Mouse (Mus musculus): ENCODE measurements around the gene Iqgap2. TPM values are rescaled to one million over a fixed set of nuclear protein-coding genes. Genes with fewer than 3 reads are reported as not detected.

Iqgap2 gene
- polyA plus RNA-seq, 1 experiment from 2014 or later, result 8.5 TPM

- 72% methylated on average over 3 of the region's 3 CpGs for WGBS (ENCODE audit: insufficient replicate concordance)
Observed at GRCm38 (mm10) chr13:95599833-95600359, 291.8 kb downstream of the Iqgap2 start.

GRCm38 (mm10) chr13:95598232-95598920, 293.3 kb downstream of the Iqgap2 start:
- ATAC-seq (replicated peaks; ENCODE audit: insufficient number of reproducible peaks, low FRiP score, low TSS enrichment), result no peak
- Histone ChIP-seq H3K36me3 (ENCODE audit: control insufficient read depth, insufficient read depth, low read length) (peaks cover 7% of the 10 kb centered on the region), H3K9ac (ENCODE audit: low read depth, low read length) (no peak overlapping the region), H3K27ac (ENCODE audit: low read depth, low read length) (no peak overlapping the region; the same call in 1 of the 2 replicates), H3K27me3 (ENCODE audit: control insufficient read depth, insufficient read depth, low read length) (no peaks in the 10 kb centered on the region), H3K4me3 (ENCODE audit: low read depth, low read length) (no peak overlapping the region), H3K9me3 (replicated peaks; ENCODE audit: control insufficient read depth, low read length) (no peaks in the 10 kb centered on the region), H3K4me2 (no peak overlapping the region), H3K4me1 (ENCODE audit: control insufficient read depth, insufficient read depth, low read length) (peaks cover 3% of the 10 kb centered on the region)
- 82% methylated on average over 18 of the region's 18 CpGs for WGBS (ENCODE audit: insufficient replicate concordance)

More at GRCm38 (mm10) chr13:95599833-95600359, 291.8 kb downstream of the Iqgap2 start:
- no peak for ATAC-seq (replicated peaks; ENCODE audit: insufficient number of reproducible peaks, low FRiP score, low TSS enrichment)
- Histone ChIP-seq H3K9ac (ENCODE audit: low read depth, low read length) (no peak overlapping the region), H3K36me3 (ENCODE audit: control insufficient read depth, insufficient read depth, low read length) (peaks cover 19% of the 10 kb centered on the region), H3K4me3 (ENCODE audit: low read depth, low read length) (no peak overlapping the region), H3K4me2 (no peak overlapping the region), H3K9me3 (replicated peaks; ENCODE audit: control insufficient read depth, low read length) (no peaks in the 10 kb centered on the region), H3K27ac (ENCODE audit: low read depth, low read length) (no peak overlapping the region), H3K27me3 (ENCODE audit: control insufficient read depth, insufficient read depth, low read length) (no peaks in the 10 kb centered on the region), H3K4me1 (ENCODE audit: control insufficient read depth, insufficient read depth, low read length) (peaks cover 3% of the 10 kb centered on the region)

DNA sequence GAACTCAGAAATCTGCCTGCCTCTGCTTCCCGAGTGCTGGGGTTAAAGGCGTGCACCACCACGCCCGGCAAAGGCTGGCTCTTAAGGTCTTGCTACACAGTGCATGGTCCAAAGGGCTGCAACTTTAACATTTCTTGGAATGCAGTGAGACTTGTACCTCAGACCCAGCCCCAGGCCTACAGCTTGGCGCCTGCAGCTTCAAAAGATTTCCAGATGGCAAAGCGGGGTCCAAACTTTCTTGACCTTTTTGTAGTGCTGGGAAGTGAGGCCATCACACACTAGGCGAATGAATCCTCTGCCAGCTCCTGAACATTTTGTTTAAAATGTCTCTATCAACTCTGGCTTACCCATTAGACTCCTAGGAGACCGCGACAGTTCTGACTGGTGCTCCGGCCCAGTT, 294.1 kb downstream of the Iqgap2 start:
- Histone ChIP-seq H3K4me2 (no peak overlapping the region), H3K9ac (ENCODE audit: low read depth, low read length) (no peak overlapping the region), H3K4me3 (ENCODE audit: low read depth, low read length) (no peak overlapping the region), H3K27ac (ENCODE audit: low read depth, low read length) (no peak overlapping the region), H3K36me3 (ENCODE audit: control insufficient read depth, insufficient read depth, low read length) (peaks cover 3% of the 10 kb centered on the region; the same call in 1 of the 2 replicates), H3K9me3 (replicated peaks; ENCODE audit: control insufficient read depth, low read length) (no peaks in the 10 kb centered on the region), H3K4me1 (ENCODE audit: control insufficient read depth, insufficient read depth, low read length) (peaks cover 3% of the 10 kb centered on the region), H3K27me3 (ENCODE audit: control insufficient read depth, insufficient read depth, low read length) (no peaks in the 10 kb centered on the region)
- WGBS (ENCODE audit: insufficient replicate concordance), result 88% methylated on average over 10 of the region's 10 CpGs
- no peak for ATAC-seq (replicated peaks; ENCODE audit: insufficient number of reproducible peaks, low FRiP score, low TSS enrichment)

- no peak overlapping the region for H3K27ac ChIP-seq (ENCODE audit: low read depth, low read length)
- ATAC-seq (replicated peaks; ENCODE audit: insufficient number of reproducible peaks, low FRiP score, low TSS enrichment), result no peak
- 85% methylated on average over 7 of the region's 7 CpGs for WGBS (ENCODE audit: insufficient replicate concordance)
Observed at GRCm38 (mm10) chr13:95596689-95597088, 295.0 kb downstream of the Iqgap2 start.

DNA sequence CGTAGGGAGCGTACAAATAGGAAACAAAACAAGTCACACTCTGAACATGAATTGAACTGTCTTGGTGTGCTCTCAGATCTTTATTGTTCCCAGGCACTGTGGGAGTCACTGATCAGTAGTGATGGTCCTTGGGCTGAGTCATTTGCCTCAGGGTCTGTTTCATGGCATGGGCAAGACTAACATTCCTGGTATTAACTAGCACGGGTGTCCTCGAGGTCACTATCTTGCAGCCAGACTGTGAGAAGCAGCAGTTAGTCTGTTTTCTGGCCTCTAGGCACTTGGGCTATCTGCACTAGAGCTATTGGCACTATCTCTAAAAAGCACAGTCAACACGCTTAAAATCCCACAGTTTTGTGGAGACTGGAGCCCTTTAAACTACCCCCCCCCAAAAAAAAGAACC, 295.8 kb downstream of the Iqgap2 start:
- Histone ChIP-seq H3K9me3 (replicated peaks; ENCODE audit: control insufficient read depth, low read length) (no peaks in the 10 kb centered on the region), H3K27ac (ENCODE audit: low read depth, low read length) (no peak overlapping the region), H3K27me3 (ENCODE audit: control insufficient read depth, insufficient read depth, low read length) (no peaks in the 10 kb centered on the region), H3K4me1 (ENCODE audit: control insufficient read depth, insufficient read depth, low read length) (peaks cover 3% of the 10 kb centered on the region), H3K9ac (ENCODE audit: low read depth, low read length) (no peak overlapping the region), H3K4me2 (no peak overlapping the region), H3K4me3 (ENCODE audit: low read depth, low read length) (no peak overlapping the region), H3K36me3 (ENCODE audit: control insufficient read depth, insufficient read depth, low read length) (no peaks in the 10 kb centered on the region)
- no peak for ATAC-seq (replicated peaks; ENCODE audit: insufficient number of reproducible peaks, low FRiP score, low TSS enrichment)
- 51% methylated on average over 5 of the region's 5 CpGs for WGBS (ENCODE audit: insufficient replicate concordance)

More at GRCm38 (mm10) chr13:95596689-95597088, 295.0 kb downstream of the Iqgap2 start:
- Histone ChIP-seq H3K9me3 (replicated peaks; ENCODE audit: control insufficient read depth, low read length) (no peaks in the 10 kb centered on the region), H3K9ac (ENCODE audit: low read depth, low read length) (no peak overlapping the region), H3K4me3 (ENCODE audit: low read depth, low read length) (no peak overlapping the region), H3K4me1 (ENCODE audit: control insufficient read depth, insufficient read depth, low read length) (peaks cover 3% of the 10 kb centered on the region), H3K4me2 (no peak overlapping the region), H3K36me3 (ENCODE audit: control insufficient read depth, insufficient read depth, low read length) (no peaks in the 10 kb centered on the region), H3K27me3 (ENCODE audit: control insufficient read depth, insufficient read depth, low read length) (no peaks in the 10 kb centered on the region)

DNA sequence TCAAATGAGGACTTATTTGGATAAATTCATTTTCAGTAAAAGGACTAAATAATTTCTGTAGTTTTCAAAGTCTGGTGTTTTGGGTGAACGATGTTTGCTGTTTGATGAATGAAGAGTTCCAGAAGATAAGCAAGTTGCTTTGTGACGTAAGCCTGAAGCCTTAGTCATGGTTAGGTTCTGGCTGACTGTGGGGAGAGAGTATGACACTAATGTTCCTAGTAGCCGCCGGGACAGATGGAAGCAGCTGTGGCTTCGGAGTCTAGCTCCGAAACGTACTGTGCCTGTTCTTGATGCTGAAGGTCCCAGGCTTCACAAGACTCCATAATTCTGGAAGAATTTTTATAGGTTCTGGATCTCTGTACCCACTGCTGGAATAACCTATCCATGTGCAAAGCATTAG, 296.3 kb downstream of the Iqgap2 start:
- ATAC-seq (replicated peaks; ENCODE audit: insufficient number of reproducible peaks, low FRiP score, low TSS enrichment), result no peak
- Histone ChIP-seq H3K4me1 (ENCODE audit: control insufficient read depth, insufficient read depth, low read length) (peaks cover 8% of the 10 kb centered on the region), H3K27ac (ENCODE audit: low read depth, low read length) (no peak overlapping the region), H3K36me3 (ENCODE audit: control insufficient read depth, insufficient read depth, low read length) (no peaks in the 10 kb centered on the region), H3K9ac (ENCODE audit: low read depth, low read length) (no peak overlapping the region), H3K27me3 (ENCODE audit: control insufficient read depth, insufficient read depth, low read length) (no peaks in the 10 kb centered on the region), H3K4me2 (no peak overlapping the region), H3K9me3 (replicated peaks; ENCODE audit: control insufficient read depth, low read length) (no peaks in the 10 kb centered on the region), H3K4me3 (ENCODE audit: low read depth, low read length) (no peak overlapping the region)
- 66% methylated on average over 7 of the region's 7 CpGs for WGBS (ENCODE audit: insufficient replicate concordance)

DNA sequence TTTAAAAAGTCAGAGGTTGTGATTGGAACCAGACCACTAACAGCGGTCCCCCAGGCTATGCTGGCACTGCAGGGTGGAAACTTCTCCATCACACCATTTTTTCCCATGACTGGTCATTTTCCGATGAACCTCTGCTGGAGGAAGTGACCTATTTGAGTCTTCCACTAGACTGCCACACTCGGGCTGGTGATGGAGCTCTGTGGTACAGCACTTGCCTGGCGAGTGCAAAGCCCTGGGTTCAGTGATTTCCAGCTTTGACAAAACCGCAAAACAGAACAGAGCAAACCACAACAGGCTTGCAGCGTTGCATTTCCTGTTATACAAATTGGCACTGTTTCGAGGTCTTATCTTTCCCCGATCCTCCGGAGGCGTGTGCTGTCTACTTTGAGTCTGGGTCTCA, 298.9 kb downstream of the Iqgap2 start:
- H3K4me3 ChIP-seq (ENCODE audit: low read depth, low read length), result no peak overlapping the region
- no peak for ATAC-seq (replicated peaks; ENCODE audit: insufficient number of reproducible peaks, low FRiP score, low TSS enrichment)
- WGBS (ENCODE audit: insufficient replicate concordance), result 61% methylated on average over 10 of the region's 10 CpGs
- no peaks in the 10 kb centered on the region for H3K36me3 ChIP-seq (ENCODE audit: control insufficient read depth, insufficient read depth, low read length)
- no peaks in the 10 kb centered on the region for H3K27me3 ChIP-seq (ENCODE audit: control insufficient read depth, insufficient read depth, low read length)
- H3K27ac ChIP-seq (ENCODE audit: low read depth, low read length), result no peak overlapping the region
- H3K9ac ChIP-seq (ENCODE audit: low read depth, low read length), result no peak overlapping the region
- no peak overlapping the region for H3K4me2 ChIP-seq
- no peaks in the 10 kb centered on the region for H3K9me3 ChIP-seq (replicated peaks; ENCODE audit: control insufficient read depth, low read length)
- peaks cover 13% of the 10 kb centered on the region for H3K4me1 ChIP-seq (ENCODE audit: control insufficient read depth, insufficient read depth, low read length)

- H3K4me2 ChIP-seq, result no peak overlapping the region
- H3K9ac ChIP-seq (ENCODE audit: low read depth, low read length), result no peak overlapping the region
- H3K27ac ChIP-seq (ENCODE audit: low read depth, low read length), result no peak overlapping the region
- ATAC-seq (replicated peaks; ENCODE audit: insufficient number of reproducible peaks, low FRiP score, low TSS enrichment), result no peak
- H3K9me3 ChIP-seq (replicated peaks; ENCODE audit: control insufficient read depth, low read length), result no peaks in the 10 kb centered on the region
- H3K4me1 ChIP-seq (ENCODE audit: control insufficient read depth, insufficient read depth, low read length), result peaks cover 13% of the 10 kb centered on the region
- H3K27me3 ChIP-seq (ENCODE audit: control insufficient read depth, insufficient read depth, low read length), result no peaks in the 10 kb centered on the region
- WGBS (ENCODE audit: insufficient replicate concordance), result 87% methylated on average over 3 of the region's 3 CpGs
- no peak overlapping the region for H3K4me3 ChIP-seq (ENCODE audit: low read depth, low read length)
- no peaks in the 10 kb centered on the region for H3K36me3 ChIP-seq (ENCODE audit: control insufficient read depth, insufficient read depth, low read length)
Observed at GRCm38 (mm10) chr13:95591606-95592005, 300.1 kb downstream of the Iqgap2 start.

DNA sequence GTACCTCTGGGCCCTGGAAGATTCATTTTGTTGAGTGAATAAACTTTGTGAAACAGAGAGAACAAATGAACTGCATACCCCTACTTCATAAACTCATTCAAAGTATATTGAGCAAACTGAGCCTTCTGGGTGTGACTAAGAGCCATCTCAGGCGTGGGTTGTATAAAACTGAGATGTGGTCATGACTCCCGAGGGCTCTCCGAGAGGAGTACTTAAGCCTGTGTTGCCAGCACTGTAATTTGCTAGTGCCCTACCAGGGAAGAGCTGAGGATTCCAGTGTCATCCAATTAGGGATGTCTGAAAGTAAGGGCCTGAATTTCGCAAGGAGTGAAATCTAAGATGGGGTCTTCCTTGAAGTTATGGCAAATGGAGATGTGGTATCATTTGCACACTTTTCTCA, 304.1 kb downstream of the Iqgap2 start:
- Histone ChIP-seq H3K9ac (ENCODE audit: low read depth, low read length) (no peak overlapping the region), H3K4me2 (no peak overlapping the region), H3K4me1 (ENCODE audit: control insufficient read depth, insufficient read depth, low read length) (peaks cover 18% of the 10 kb centered on the region), H3K36me3 (ENCODE audit: control insufficient read depth, insufficient read depth, low read length) (no peaks in the 10 kb centered on the region), H3K4me3 (ENCODE audit: low read depth, low read length) (no peak overlapping the region), H3K27ac (ENCODE audit: low read depth, low read length) (no peak overlapping the region), H3K9me3 (replicated peaks; ENCODE audit: control insufficient read depth, low read length) (no peaks in the 10 kb centered on the region), H3K27me3 (ENCODE audit: control insufficient read depth, insufficient read depth, low read length) (no peaks in the 10 kb centered on the region)
- ATAC-seq (replicated peaks; ENCODE audit: insufficient number of reproducible peaks, low FRiP score, low TSS enrichment), result no peak
- WGBS (ENCODE audit: insufficient replicate concordance), result 79% methylated on average over 4 of the region's 4 CpGs

Data from heart, embryonic 11.5 days (tissue).